Mouse (Mus musculus): ENCODE data around the gene Rps6.

DNA sequence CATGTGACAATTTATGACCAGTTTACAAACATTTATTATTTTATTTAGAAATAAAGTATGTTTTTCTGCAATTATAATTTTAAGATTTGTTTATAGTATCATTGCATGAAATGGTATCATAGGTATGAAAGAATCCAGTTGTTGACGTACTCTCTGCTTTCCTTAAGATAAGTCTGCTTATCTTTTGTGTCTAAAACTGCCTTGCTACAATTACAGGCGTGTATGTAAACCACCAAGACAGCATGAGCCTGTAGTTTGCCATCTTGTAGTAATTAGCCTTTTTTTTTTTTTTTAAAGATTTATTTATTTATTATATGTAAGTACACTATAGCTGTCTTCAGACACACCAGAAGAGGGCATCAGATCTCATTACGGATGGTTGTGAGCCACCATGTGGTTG lies 42.4 kb downstream of the Rps6 start:
- TF ChIP-seq CTCF (conservative IDR thresholded peaks at IDR 0.05; ENCODE audit: low read length) = no peak
- no peak for TF ChIP-seq NANOG (IDR thresholded peaks at IDR 0.05; ENCODE audit: borderline replicate concordance, low read length)

Data from E14TG2a.4 (cell line).